Mouse (Mus musculus) ES-Bruce4 (cell line): Measurements from ENCODE around the gene Tbc1d16.

ENCODE experiments used
- CTCF ChIP-seq: IDR thresholded peaks from one replicate; pipeline ENCODE4 v1.8.1; 2011; ENCODE audit warnings: low read depth, low read length
- EP300 ChIP-seq: IDR thresholded peaks from 2 replicates; pipeline ENCODE4 v1.6.1; 2011; ENCODE audit warnings: low read depth, low read length; ENCODE audit not compliant: insufficient read depth

GRCm38 (mm10) chr11:119219816-119220465, 8.4 kb downstream of the Tbc1d16 start:
- no peak for TF ChIP-seq EP300
- no peak for TF ChIP-seq CTCF
